Comparison of ENCODE assay signal across 10 mouse cellular contexts in genomic region chr8:116755557-116755956, GRCm38 (mm10). TPM values are rescaled to one million over a fixed set of nuclear protein-coding genes. Genes with fewer than 3 reads are reported as not detected.
DNase-seq lines count a peak whose midpoint lies in the region; ATAC-seq lines count a peak whose summit lies in the region.
"Had no signal": no experiment of that assay in that cellular context is flagged by ENCODE, and none has a peak within 500 bp of the region (broad histone marks: within the 10 kb centered on the region; RNA-seq: fewer than 3 reads in every experiment).

No protein-coding gene starts in this region.

- H3K4me1 ChIP-seq in midbrain, embryonic 14.5 days (ENCODE audit: control insufficient read depth, insufficient read depth, low read length) = no peaks in the 10 kb centered on the region
- no peaks in the 10 kb centered on the region for H3K4me1 ChIP-seq in midbrain, embryonic 15.5 days
- H3K4me1 ChIP-seq: heart, embryonic 15.5 days; neural tube, embryonic 12.5 days had no signal

- H3K27ac ChIP-seq in midbrain, embryonic 14.5 days (replicated peaks; ENCODE audit: low read depth, low read length) = no peak overlapping the region
- H3K27ac ChIP-seq in midbrain, embryonic 15.5 days = no peak overlapping the region
- H3K27ac ChIP-seq: heart, embryonic 15.5 days; neural tube, embryonic 12.5 days had no signal

- intact Hi-C loops in heart, postnatal 14 days (cut with DNase I) = loop anchor here (1.0 to 5.0 kb wide), 2 partner anchors 83 to 274 kb away; no protein-coding TSS in a partner anchor
- intact Hi-C loops in left cerebral cortex, postnatal 36 days (cut with DNase I) = loop anchor here (10.0 kb wide), 1 partner anchor 271 kb away; no protein-coding TSS in a partner anchor

- no peaks in the 10 kb centered on the region for H3K27me3 ChIP-seq in midbrain, embryonic 14.5 days (ENCODE audit: control insufficient read depth, insufficient read depth, low read length)
- no peaks in the 10 kb centered on the region for H3K27me3 ChIP-seq in midbrain, embryonic 15.5 days (replicated peaks)
- H3K27me3 ChIP-seq: heart, embryonic 15.5 days; neural tube, embryonic 12.5 days had no signal

- no peaks in the 10 kb centered on the region for H3K9me3 ChIP-seq in midbrain, embryonic 14.5 days (ENCODE audit: control insufficient read depth, low read length)
- no peaks in the 10 kb centered on the region for H3K9me3 ChIP-seq in midbrain, embryonic 15.5 days
- H3K9me3 ChIP-seq: heart, embryonic 15.5 days; neural tube, embryonic 12.5 days had no signal

- no peak overlapping the region for H3K4me2 ChIP-seq in midbrain, embryonic 14.5 days (ENCODE audit: low read length)
- no peak overlapping the region for H3K4me2 ChIP-seq in midbrain, embryonic 15.5 days
- H3K4me2 ChIP-seq: heart, embryonic 15.5 days; neural tube, embryonic 12.5 days had no signal

- DNase-seq in embryo, embryonic 10 days (ENCODE audit: low spot score) = peak; percentile 74
- no peak for DNase-seq in embryo, embryonic 9.5 days (ENCODE audit: extremely low spot score)
- peak; percentile 61 for DNase-seq in midbrain, embryonic 14.5 days
- peak; percentile 60 for DNase-seq in brain, adult 2 months (ENCODE audit: low read depth, low spot score)
- peak; percentile 54 to 58 for DNase-seq in heart, postnatal 14 days
- no peak for DNase-seq in left cerebral cortex, postnatal 36 days (ENCODE audit: low spot score in 2 of 2)

- H3K9ac ChIP-seq in midbrain, embryonic 14.5 days (replicated peaks; ENCODE audit: low read length) = no peak overlapping the region
- no peak overlapping the region for H3K9ac ChIP-seq in midbrain, embryonic 15.5 days
- H3K9ac ChIP-seq: heart, embryonic 15.5 days; neural tube, embryonic 12.5 days had no signal

- no peak overlapping the region for H3K4me3 ChIP-seq in midbrain, embryonic 14.5 days (replicated peaks; ENCODE audit: low read depth, low read length)
- H3K4me3 ChIP-seq in midbrain, embryonic 15.5 days = no peak overlapping the region
- H3K4me3 ChIP-seq: heart, embryonic 15.5 days; neural tube, embryonic 12.5 days had no signal

- no peaks in the 10 kb centered on the region for H3K36me3 ChIP-seq in midbrain, embryonic 14.5 days (ENCODE audit: control insufficient read depth, insufficient read depth, low read length)
- H3K36me3 ChIP-seq in midbrain, embryonic 15.5 days (replicated peaks) = no peaks in the 10 kb centered on the region
- H3K36me3 ChIP-seq: heart, embryonic 15.5 days; neural tube, embryonic 12.5 days had no signal

- ATAC-seq in midbrain, embryonic 14.5 days (ENCODE audit: low FRiP score, low TSS enrichment) = no peak
- no peak for ATAC-seq in midbrain, embryonic 15.5 days (replicated peaks)
- ATAC-seq in megakaryocyte, adult 5-6 weeks (ENCODE audit: poor library complexity, severe bottlenecking) = peak; percentile 64; the same call in 1 of the 2 replicates

- WGBS in midbrain, embryonic 14.5 days = 13% methylated on average over 4 of the region's 4 CpGs
- WGBS in midbrain, embryonic 15.5 days = 8% methylated on average over 4 of the region's 4 CpGs

RNA-seq across cellular contexts. Expression of gene Cdyl2, which starts 22.8 kb away (rescaled TPM):
- polyA plus RNA-seq in midbrain, embryonic 14.5 days (2014; fragmentation: Nextera tagmentation; extraction: Ambion mirVana) = 10.3 and 13.5 TPM in 2 replicates
- 11.5 and 12.8 TPM in 2 replicates for polyA plus RNA-seq in midbrain, embryonic 15.5 days (2015; fragmentation: Nextera tagmentation; extraction: Ambion mirVana)
- 1 to 10 TPM; 4.9 to 5.9 TPM for total RNA-seq in heart, postnatal 14 days (2021)
- total RNA-seq in megakaryocyte, adult 5-6 weeks (2015) = 3.7 and 3.8 TPM in 2 replicates
- 7.8 and 11.2 TPM in 2 replicates for total RNA-seq in megakaryocyte, adult 5-6 weeks (2017)
- 10 to 100 TPM; 16.8 to 23.2 TPM for total RNA-seq in left cerebral cortex, postnatal 36 days (2021)

Comparison
In these comparisons a context has a peak if more than half of its experiments do, and no peak if none do; other contexts are left out.
1. DNase-seq: peak in embryo, embryonic 10 days (single experiment), midbrain, embryonic 14.5 days (single experiment), brain, adult 2 months (single experiment) and heart, postnatal 14 days (2 of 2); none in embryo, embryonic 9.5 days (single experiment) and left cerebral cortex, postnatal 36 days (0 of 2).